Mouse (Mus musculus): ENCODE results near the gene Nxpe3. TPM values are rescaled to one million over a fixed set of nuclear protein-coding genes. Genes with fewer than 3 reads are reported as not detected.
"Not testable (repeated sequence)": the region's sequence is repeated elsewhere in the genome, so short reads cannot be mapped to it uniquely, and the experiment has no call there.

Nxpe3 gene
- total RNA-seq, 4 experiments from 2014 or later, result 0.33 to 0.87 (median 0.44) TPM

- DNase-seq (ENCODE audit: low spot score), result not testable (repeated sequence)
These were observed 57.4 kb downstream of the Nxpe3 start for GRCm38 (mm10) chr16:55837653-55838052.

- no peak for DNase-seq (ENCODE audit: low spot score)
These were observed 57.9 kb downstream of the Nxpe3 start for GRCm38 (mm10) chr16:55837168-55837567.

GRCm38 (mm10) chr16:55835798-55836197 is 59.3 kb downstream of the Nxpe3 start:
- DNase-seq (ENCODE audit: low spot score), result no peak

GRCm38 (mm10) chr16:55832617-55833016 is 62.5 kb downstream of the Nxpe3 start:
- no peak for DNase-seq (ENCODE audit: low spot score)

- no peak for DNase-seq (ENCODE audit: low spot score)
These were observed 63.0 kb downstream of the Nxpe3 start for GRCm38 (mm10) chr16:55832040-55832439.

- DNase-seq (ENCODE audit: low spot score), result no peak
These were observed 63.6 kb downstream of the Nxpe3 start for GRCm38 (mm10) chr16:55831451-55831850.

- DNase-seq (ENCODE audit: low spot score), result no peak
These were observed 71.5 kb downstream of the Nxpe3 start for GRCm38 (mm10) chr16:55823398-55824155.

GRCm38 (mm10) chr16:55822741-55823397 is 72.2 kb downstream of the Nxpe3 start:
- no peak for DNase-seq (ENCODE audit: low spot score)

- peak; percentile 95 for DNase-seq (ENCODE audit: low spot score)
These were observed 72.9 kb downstream of the Nxpe3 start for GRCm38 (mm10) chr16:55821997-55822740.

GRCm38 (mm10) chr16:55821571-55821981 is 73.5 kb downstream of the Nxpe3 start:
- no peak for DNase-seq (ENCODE audit: low spot score)

- DNase-seq (ENCODE audit: low spot score), result peak; percentile 41
These were observed 74.0 kb downstream of the Nxpe3 start for GRCm38 (mm10) chr16:55820916-55821570.

GRCm38 (mm10) chr16:55820161-55820915 is 74.7 kb downstream of the Nxpe3 start:
- DNase-seq (ENCODE audit: low spot score), result peak; percentile 44

- DNase-seq (ENCODE audit: low spot score), result peak; percentile 67
These were observed 75.8 kb downstream of the Nxpe3 start for GRCm38 (mm10) chr16:55819186-55819861.

GRCm38 (mm10) chr16:55817717-55818515 is 77.2 kb downstream of the Nxpe3 start:
- no peak for DNase-seq (ENCODE audit: low spot score)

GRCm38 (mm10) chr16:55816202-55816941 is 78.7 kb downstream of the Nxpe3 start:
- DNase-seq (ENCODE audit: low spot score), result no peak

- DNase-seq (ENCODE audit: low spot score), result no peak
These were observed 79.6 kb downstream of the Nxpe3 start for GRCm38 (mm10) chr16:55815466-55815865.

- DNase-seq (ENCODE audit: low spot score), result no peak
These were observed 80.4 kb downstream of the Nxpe3 start for GRCm38 (mm10) chr16:55814686-55815085.

- DNase-seq (ENCODE audit: low spot score), result no peak
These were observed 81.2 kb downstream of the Nxpe3 start for GRCm38 (mm10) chr16:55813916-55814315.

- DNase-seq (ENCODE audit: low spot score), result no peak
These were observed 83.3 kb downstream of the Nxpe3 start for GRCm38 (mm10) chr16:55811792-55812191.
